Mouse (Mus musculus) left cerebral cortex, postnatal 36 days (tissue): ENCODE data around the gene Slc29a4. TPM values are rescaled to one million over a fixed set of nuclear protein-coding genes. Genes with fewer than 3 reads are reported as not detected.

Experiments
- DNase-seq, 2 experiments: peaks; one replicate each; pipeline ENCODE4 v3.0.0; 2021 to 2022; ENCODE audit warnings: low spot score in 2 of 2, mixed read lengths in 1 of 2
- intact Hi-C: fragments of 180-260 bp; cut with DNase I; formaldehyde crosslinking; loops from one replicate; pipeline ENCODE4 v1.15.1; 2025
- total RNA-seq, 2 experiments: library from RNA; stranded (reverse); gene quantifications; 2 replicates each; pipeline ENCODE4 v1.2.3; 2021

Gene Slc29a4
- total RNA-seq, 2 experiments from 2014 or later: 8.9 to 17.0 TPM

- no peak for DNase-seq
Observed at GRCm38 (mm10) chr5:142724265-142724664, 32.0 kb downstream of the Slc29a4 start.

GRCm38 (mm10) chr5:142726748-142727147, 34.4 kb downstream of the Slc29a4 start:
- DNase-seq: no peak

More at GRCm38 (mm10) chr5:142724265-142724664, 32.0 kb downstream of the Slc29a4 start:
- intact Hi-C loops: no loop called here

DNA sequence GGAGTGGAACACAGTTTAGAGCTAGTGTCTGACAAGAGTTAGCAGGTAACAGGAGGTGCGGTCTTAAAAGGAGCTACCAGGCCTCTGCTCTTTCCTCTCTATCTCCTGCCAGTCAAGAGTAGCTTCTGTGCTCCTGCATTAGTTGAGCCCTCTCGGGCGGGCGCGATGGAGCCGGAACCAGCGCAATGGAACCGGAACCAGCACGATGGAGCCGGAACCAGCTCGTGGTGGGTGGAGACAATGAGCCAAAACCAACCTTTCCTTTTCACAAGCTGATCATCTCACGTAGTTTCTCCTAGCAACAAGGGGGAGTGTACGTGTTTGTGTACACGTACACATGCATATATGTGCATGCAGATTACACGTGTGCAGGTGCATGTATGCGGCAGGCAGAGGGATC, 36.0 kb downstream of the Slc29a4 start:
- no peak for DNase-seq
- intact Hi-C loops: no loop called here

More at GRCm38 (mm10) chr5:142726748-142727147, 34.4 kb downstream of the Slc29a4 start:
- intact Hi-C loops: no loop called here

DNA sequence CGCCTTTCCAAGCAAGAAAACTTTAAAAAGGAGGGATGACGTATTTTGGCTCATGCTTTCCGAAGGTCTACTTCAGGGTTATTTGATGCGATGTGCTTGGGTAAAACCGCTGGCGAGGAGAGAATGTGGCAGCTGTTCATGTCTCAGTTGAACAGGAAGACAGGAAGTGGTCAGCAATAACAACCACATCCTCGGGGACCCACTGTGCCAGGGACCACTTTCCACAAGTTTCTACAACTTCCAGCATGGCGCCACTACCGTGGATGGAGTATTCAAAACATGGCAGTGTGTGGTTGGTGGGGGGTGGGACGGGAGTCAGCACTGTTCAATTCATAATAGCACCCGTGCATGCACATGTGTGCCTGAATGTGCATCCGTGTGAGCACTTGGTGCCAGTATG, 38.0 kb downstream of the Slc29a4 start:
- intact Hi-C loops: no loop called here
- DNase-seq: no peak

DNA sequence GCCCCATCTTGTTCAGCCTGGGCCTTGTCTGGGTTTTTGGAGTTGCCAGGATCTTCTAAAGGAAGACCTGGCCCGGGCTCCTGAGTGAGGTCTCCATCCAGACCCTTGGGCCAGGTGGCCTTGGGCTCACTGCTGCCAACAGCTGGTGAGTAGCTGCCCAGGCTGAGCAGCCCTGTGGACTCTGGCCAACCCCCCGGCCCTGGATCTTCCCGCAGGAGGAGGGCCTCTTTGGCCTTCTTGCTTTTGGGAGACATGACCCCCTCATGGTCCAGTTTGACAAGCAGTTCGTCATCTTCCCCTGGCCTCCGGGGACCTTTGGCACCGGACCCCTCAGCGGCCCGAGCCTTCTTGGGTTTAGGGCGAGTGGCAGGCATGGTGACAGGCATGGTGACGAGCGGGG, 39.6 kb downstream of the Slc29a4 start:
- no peak for DNase-seq
- intact Hi-C loops: no loop called here

DNA sequence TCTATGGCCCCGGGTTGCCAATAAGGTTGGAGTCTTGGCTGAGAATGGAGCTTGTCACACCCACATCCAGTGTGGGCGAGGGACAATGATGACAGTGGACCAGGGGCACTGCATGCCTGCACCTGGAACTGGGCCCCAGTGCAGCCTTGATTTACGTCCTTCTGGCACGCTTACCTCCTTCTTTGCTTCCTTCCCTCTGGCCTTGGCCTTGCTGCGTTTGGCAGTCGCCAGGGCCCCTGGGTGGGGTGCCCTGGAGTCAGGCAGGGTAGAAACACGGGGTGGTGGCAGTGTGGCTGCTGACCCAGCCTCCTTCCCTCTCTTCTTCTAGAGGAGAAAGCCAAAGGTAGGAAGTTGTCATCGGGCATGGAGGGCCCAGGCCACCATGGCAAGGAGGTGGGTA, 47.6 kb downstream of the Slc29a4 start:
- intact Hi-C loops: no loop called here
- DNase-seq: no peak

DNA sequence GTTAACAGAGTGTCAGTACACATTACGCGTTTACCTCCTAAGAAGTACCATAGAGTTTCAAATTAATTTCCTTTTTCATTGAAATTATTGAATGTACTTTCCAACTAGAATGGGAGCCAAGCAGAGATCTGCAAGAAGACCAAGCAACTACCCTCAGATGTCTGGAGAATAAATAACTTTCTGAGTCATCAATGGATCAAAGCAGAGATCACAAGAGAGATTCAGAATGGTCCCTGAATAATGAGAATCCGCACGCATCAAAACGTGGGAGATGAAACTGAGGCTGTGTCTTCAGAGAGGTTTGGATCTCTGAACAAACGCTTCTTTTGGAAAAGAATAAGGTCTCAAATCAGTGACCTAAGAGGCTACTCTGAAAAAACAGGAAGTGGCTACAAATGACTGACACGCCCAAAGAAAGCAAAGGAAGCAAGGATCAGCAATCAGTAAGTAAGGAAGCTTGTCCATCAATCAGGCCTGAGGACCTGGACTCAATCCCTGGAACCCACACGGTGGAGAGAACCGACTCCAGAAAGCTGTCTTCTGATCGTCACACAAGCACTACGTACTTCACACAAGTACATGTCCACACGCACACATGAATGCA, 54.8 kb downstream of the Slc29a4 start:
- no peak for DNase-seq
- intact Hi-C loops: no loop called here

GRCm38 (mm10) chr5:142750173-142750572, 57.9 kb downstream of the Slc29a4 start:
- intact Hi-C loops: no loop called here
- DNase-seq: no peak

- peak in 1 of 2 experiments; percentile 23 for DNase-seq
- intact Hi-C loops: no loop called here
Observed at GRCm38 (mm10) chr5:142752241-142752640, 59.9 kb downstream of the Slc29a4 start.

DNA sequence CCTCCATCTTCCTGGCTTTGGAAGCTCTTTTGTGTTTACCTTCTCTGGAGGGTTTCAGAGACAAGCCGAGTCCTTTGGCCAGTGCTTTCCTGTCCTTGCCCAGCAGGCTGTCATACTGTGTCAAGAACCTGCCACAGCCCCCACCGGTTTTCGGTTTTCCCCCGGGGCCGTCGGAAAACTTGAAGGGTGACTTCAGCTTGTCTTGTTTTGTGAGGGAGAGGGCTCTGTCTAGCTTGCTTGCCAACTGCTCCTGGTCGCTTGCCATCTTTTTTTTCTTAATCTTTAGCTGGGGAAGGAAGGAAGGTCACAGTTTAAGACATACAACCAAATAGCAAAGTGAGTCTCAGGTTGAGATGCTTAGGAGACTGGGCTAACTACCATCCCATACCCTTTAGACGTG, 67.5 kb downstream of the Slc29a4 start:
- no peak for DNase-seq

GRCm38 (mm10) chr5:142761326-142761983, 69.1 kb downstream of the Slc29a4 start:
- peak; percentile 73 to 81 for DNase-seq
- intact Hi-C loops: no loop called here

More for the DNA sequence above, 67.5 kb downstream of the Slc29a4 start:
- intact Hi-C loops: no loop called here

- intact Hi-C loops: loop anchor here (2.0 kb wide), 1 partner anchor 55 kb away; the partner anchor contains the start of gene Tnrc18
- DNase-seq: no peak
Observed at GRCm38 (mm10) chr5:142762082-142762807, 69.9 kb downstream of the Slc29a4 start.

DNA sequence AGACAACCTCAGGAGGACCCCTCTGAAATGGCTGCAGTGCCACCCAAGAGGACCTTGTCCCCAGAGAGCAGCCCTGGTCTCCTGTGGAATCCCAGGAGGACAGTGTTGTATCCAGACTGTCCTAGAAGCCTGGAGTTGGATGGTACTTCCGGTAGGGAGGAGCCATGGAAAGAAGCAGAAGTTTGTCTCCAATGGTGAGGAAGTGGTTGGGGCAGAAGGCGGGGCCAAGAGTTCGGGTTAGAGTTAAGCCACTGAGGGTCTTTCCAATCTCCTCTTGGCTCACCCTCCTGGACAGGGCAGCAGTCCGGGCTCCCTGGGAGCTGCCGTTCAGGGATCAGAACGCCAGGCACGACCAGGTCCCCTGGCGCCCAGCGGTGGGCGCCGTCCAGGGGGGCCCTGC, 72.0 kb downstream of the Slc29a4 start:
- intact Hi-C loops: no loop called here
- no peak for DNase-seq

DNA sequence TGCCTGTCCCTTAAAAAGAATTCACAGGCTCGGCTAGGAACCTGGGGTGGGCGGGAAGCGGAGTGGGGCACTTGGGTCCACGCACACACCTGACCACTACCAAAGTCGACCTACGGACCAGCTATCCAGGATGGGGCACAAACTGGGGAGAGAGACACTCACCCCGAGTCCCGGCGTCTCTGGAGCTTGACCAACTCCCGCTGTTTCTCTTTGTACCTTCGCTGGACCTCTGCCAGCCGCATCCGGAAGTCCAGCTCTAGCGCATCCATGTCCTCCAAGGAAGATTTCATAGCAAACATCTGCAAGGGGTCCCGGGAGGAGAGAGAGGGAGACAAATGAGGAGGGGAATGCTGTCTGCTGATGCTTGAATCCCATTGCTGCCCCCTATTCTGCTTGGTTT, 72.6 kb downstream of the Slc29a4 start:
- intact Hi-C loops: no loop called here
- no peak for DNase-seq

DNA sequence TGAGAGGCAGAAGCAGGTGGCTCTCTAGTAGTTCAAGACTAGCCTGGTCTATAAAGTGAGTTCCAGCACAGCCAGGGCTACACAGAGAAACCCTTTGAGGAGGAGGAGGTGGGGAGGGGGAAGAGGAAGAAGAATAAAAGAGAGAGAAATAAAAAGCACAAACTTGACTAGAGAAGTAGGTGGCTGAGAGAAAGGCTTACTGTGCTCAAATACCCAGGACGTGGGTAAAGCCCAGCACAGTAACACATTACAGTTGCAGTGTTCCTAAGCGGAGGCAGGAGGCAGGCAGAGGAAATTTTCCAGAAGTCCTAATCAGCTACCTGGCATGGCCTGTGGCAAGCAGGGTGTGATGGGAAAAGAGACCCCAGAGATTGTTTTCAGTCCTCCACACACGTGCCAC, 74.4 kb downstream of the Slc29a4 start:
- intact Hi-C loops: no loop called here
- DNase-seq: no peak

DNA sequence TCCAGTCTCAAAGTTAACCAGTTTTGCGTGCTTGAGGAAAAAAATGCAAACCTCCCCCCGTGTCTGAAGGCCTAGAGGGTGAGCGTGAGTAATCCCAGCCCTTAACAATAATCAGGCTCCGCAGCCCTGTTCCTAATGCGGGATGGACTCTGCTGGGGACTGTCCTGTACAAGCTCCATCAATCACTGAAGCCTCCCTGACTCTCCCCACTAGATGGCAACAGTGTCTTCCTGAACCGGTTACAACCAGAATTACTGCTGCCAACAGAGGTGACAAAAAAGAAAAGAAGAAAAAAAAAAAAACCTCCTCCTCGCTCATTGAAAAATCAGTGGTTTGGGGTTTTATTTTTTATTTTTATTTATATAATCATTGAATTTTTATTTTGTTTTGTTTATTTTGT, 75.6 kb downstream of the Slc29a4 start:
- intact Hi-C loops: loop anchor here (2.0 kb wide), 1 partner anchor 109 kb away; no protein-coding TSS in a partner anchor

DNA sequence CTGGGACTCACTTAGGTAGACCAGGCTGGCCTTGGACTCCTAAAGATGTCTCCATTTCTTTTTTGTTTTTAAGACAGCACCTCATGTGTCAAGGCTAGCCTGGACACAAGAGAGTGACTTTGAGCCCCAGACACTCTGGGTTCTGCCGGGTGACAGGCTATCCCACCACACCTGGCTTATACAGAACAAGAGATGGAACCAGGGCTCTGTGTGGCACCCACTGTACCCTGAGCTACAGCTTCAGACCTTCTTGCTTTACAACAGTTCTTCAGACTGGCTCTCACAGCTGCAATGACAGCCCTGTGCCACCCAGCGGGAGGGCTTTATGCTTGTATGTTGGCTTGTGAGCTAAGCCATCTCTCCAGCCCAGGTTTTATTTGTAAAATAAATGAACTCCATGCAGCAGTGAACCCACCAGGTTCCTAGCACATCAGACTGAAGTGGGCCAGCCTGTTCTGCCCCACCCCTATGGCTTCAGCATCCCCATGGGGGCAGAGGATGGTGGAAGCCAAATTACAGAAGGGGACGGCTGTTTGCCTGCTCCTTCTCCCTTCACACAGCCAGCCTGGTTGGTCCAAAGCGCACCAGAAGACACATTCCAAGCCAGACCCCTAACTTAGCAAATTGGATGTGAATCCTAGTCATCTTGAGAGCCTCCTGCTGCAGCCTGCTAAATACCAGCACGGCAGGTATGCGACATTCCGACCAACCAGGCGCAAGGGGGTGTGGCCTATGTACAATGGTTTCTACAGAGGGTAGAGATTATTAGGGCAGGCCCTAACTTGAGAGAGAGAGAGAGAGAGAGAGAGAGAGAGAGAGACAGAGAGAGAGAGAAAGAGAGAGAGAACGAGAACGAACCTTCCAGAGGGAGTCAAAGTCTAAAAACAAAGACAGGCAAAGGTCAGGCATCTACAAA, 76.3 kb downstream of the Slc29a4 start:
- intact Hi-C loops: loop anchor here (2.0 kb wide), 1 partner anchor 108 kb away; no protein-coding TSS in a partner anchor
- DNase-seq: no peak

More for the DNA sequence above, 75.6 kb downstream of the Slc29a4 start:
- peak; percentile 50 to 73 for DNase-seq

- intact Hi-C loops: loop anchor here (2.0 kb wide), 1 partner anchor 107 kb away; no protein-coding TSS in a partner anchor
- no peak for DNase-seq
Observed at GRCm38 (mm10) chr5:142769641-142770040, 77.3 kb downstream of the Slc29a4 start.

DNA sequence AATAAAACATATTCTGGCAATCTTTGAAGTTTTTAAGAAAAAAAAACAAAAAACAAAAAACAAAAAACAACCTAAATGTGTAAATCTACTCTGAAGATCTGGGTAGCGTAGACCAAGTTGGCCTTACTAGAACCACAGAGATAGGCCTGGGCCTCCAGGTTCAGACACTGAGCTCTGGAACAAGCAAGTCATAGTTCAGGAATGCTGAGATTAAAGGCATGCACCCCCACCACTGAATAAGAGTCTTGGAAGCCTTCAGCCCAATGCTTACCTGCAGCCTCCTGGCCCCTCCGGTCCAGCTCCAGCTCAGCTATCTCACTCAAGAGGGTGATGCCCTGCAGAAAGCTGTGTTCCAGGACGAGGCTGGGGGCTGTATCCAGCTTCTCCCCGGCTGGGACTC, 78.7 kb downstream of the Slc29a4 start:
- intact Hi-C loops: no loop called here
- DNase-seq: no peak
